Mouse (Mus musculus): ENCODE results near the gene Kmt5c.

GRCm38 (mm10) chr7:4741151-4741550 lies 1.2 kb downstream of the Kmt5c start:
- TF ChIP-seq CTCF (IDR thresholded peaks at IDR 0.05; ENCODE audit: control insufficient read depth, insufficient read depth, low read length) (no peak), POLR2A (IDR thresholded peaks at IDR 0.05; ENCODE audit: borderline replicate concordance, control insufficient read depth, low read depth, low read length) (no peak)
